Mouse (Mus musculus) myocyte (in vitro differentiated cells): ENCODE measurements around the gene Mif. TPM values are rescaled to one million over a fixed set of nuclear protein-coding genes. Genes with fewer than 3 reads are reported as not detected.
A peak's percentile ranks its signal among the peaks of the same experiment; 100 is the strongest.

ENCODE experiments used
- H3K27me3 ChIP-seq: one replicate; pipeline ENCODE4 v1.6.1; 2011; ENCODE audit not compliant: control insufficient read depth, insufficient read depth, insufficient read length
- H3K36me3 ChIP-seq: one replicate; pipeline ENCODE4 v1.6.1; 2011; ENCODE audit not compliant: control insufficient read depth, insufficient read depth
- H3K4me2 ChIP-seq: one replicate; pipeline ENCODE4 v1.6.1; 2011; ENCODE audit warnings: low read depth, control low read depth
- H3K4me3 ChIP-seq: one replicate; pipeline ENCODE4 v1.5.1; 2011; ENCODE audit warnings: mild to moderate bottlenecking, control low read depth, moderate library complexity
- H3K79me2 ChIP-seq: one replicate; pipeline ENCODE4 v1.6.1; 2011; ENCODE audit not compliant: control insufficient read depth, insufficient read depth
- H3ac ChIP-seq: one replicate; pipeline ENCODE4 v1.6.1; 2011; ENCODE audit not compliant: control insufficient read depth, insufficient read length
- CEBPB ChIP-seq: IDR thresholded peaks from 2 replicates; pipeline ENCODE4 v1.6.1; 2011; ENCODE audit warnings: mild to moderate bottlenecking, moderate library complexity; ENCODE audit not compliant: poor library complexity, insufficient read depth, severe bottlenecking
- E2F4 ChIP-seq: IDR thresholded peaks from one replicate; pipeline ENCODE4 v1.6.1; 2011; ENCODE audit warnings: mild to moderate bottlenecking, control low read depth, moderate library complexity; ENCODE audit not compliant: insufficient read depth
- MAX ChIP-seq: IDR thresholded peaks from one replicate; pipeline ENCODE4 v1.6.1; 2011; ENCODE audit warnings: low read depth, mild to moderate bottlenecking, control low read depth
- MYOD1 ChIP-seq, 3 experiments: IDR thresholded peaks; one replicate each; pipeline ENCODE4 v1.6.1; 2011; ENCODE audit warnings: control low read depth in 2 of 3, low read depth in 2 of 3, mild to moderate bottlenecking in 2 of 3, moderate library complexity in 1 of 3; ENCODE audit not compliant: insufficient read length in 2 of 3, control insufficient read depth in 1 of 3
- MYOG ChIP-seq, 3 experiments: IDR thresholded peaks; one replicate each; pipeline ENCODE4 v1.6.1; 2011; ENCODE audit warnings: control low read depth in 2 of 3, low read depth in 2 of 3, mild to moderate bottlenecking in 2 of 3; ENCODE audit not compliant: insufficient read length in 2 of 3, control insufficient read depth in 1 of 3, insufficient read depth in 1 of 3
- POLR2A ChIP-seq: IDR thresholded peaks from one replicate; pipeline ENCODE4 v1.6.1; 2011; ENCODE audit warnings: low read depth, mild to moderate bottlenecking, control low read depth, moderate library complexity; ENCODE audit not compliant: insufficient read length
- POLR2AphosphoS2 ChIP-seq: IDR thresholded peaks from one replicate; pipeline ENCODE4 v1.6.1; 2011; ENCODE audit warnings: low read depth, control low read depth; ENCODE audit not compliant: insufficient read length
- REST ChIP-seq: IDR thresholded peaks from one replicate; pipeline ENCODE4 v1.6.1; 2011; ENCODE audit warnings: mild to moderate bottlenecking, control low read depth, moderate library complexity; ENCODE audit not compliant: insufficient read depth, insufficient read length
- SRF ChIP-seq: IDR thresholded peaks from one replicate; pipeline ENCODE4 v1.6.1; 2011; ENCODE audit warnings: low read depth; ENCODE audit not compliant: control insufficient read depth, insufficient read length
- TCF12 ChIP-seq: IDR thresholded peaks from one replicate; pipeline ENCODE4 v1.6.1; 2011; ENCODE audit warnings: mild to moderate bottlenecking, control low read depth; ENCODE audit not compliant: poor library complexity, insufficient read depth, severe bottlenecking
- TCF3 ChIP-seq: IDR thresholded peaks from one replicate; pipeline ENCODE4 v1.6.1; 2011; ENCODE audit warnings: low read depth, control low read depth; ENCODE audit not compliant: insufficient read length
- USF1 ChIP-seq: IDR thresholded peaks from one replicate; pipeline ENCODE4 v1.6.1; 2011; ENCODE audit warnings: low read depth, mild to moderate bottlenecking, control low read depth, moderate library complexity
- polyA plus RNA-seq: library from polyadenylated mRNA; unstranded; fragments of >200 nt; fragmentation: generic; extraction: Trizol; gene quantifications from one replicate; pipeline ENCODE4 v1.2.1, GENCODE M21; 2012; ENCODE audit warnings: missing spikeins

Mif gene
- polyA plus RNA-seq, 1 experiment = 3,517 TPM

- Histone ChIP-seq H3K36me3 (no peaks in the 10 kb centered on the region), H3ac (no peak overlapping the region), H3K79me2 (no peaks in the 10 kb centered on the region), H3K4me2 (peak overlapping the region; percentile 70), H3K4me3 (no peak overlapping the region), H3K27me3 (no peaks in the 10 kb centered on the region)
- no peak for TF ChIP-seq TCF12
- no peak for TF ChIP-seq MAX
- no peak for TF ChIP-seq USF1
- TF ChIP-seq MYOD1 (IDR thresholded peaks at IDR 0.05; ENCODE audit: control insufficient read depth in 1 of 3, insufficient read length in 2 of 3, low read depth in 2 of 3) = no peak
- no peak for TF ChIP-seq POLR2AphosphoS2
Observed at GRCm38 (mm10) chr10:75873543-75874170, 13.6 kb upstream of the Mif start.

GRCm38 (mm10) chr10:75872915-75873542 lies 13.0 kb upstream of the Mif start:
- Histone ChIP-seq H3K27me3 (no peaks in the 10 kb centered on the region), H3K4me3 (peak overlapping the region; percentile 16), H3K4me2 (peak overlapping the region; percentile 70), H3K36me3 (no peaks in the 10 kb centered on the region), H3K79me2 (no peaks in the 10 kb centered on the region), H3ac (no peak overlapping the region)
- TF ChIP-seq MYOD1 (IDR thresholded peaks at IDR 0.05; ENCODE audit: control insufficient read depth in 1 of 3, insufficient read length in 2 of 3, low read depth in 2 of 3) (peak in 1 of 3 experiments; percentile 29), USF1 (no peak)

- Histone ChIP-seq H3K4me3 (peak overlapping the region; percentile 16), H3K4me2 (peak overlapping the region; percentile 70), H3ac (no peak overlapping the region), H3K27me3 (no peaks in the 10 kb centered on the region), H3K36me3 (no peaks in the 10 kb centered on the region), H3K79me2 (no peaks in the 10 kb centered on the region)
- TF ChIP-seq MYOG (IDR thresholded peaks at IDR 0.05; ENCODE audit: control insufficient read depth in 1 of 3, insufficient read depth in 1 of 3, insufficient read length in 2 of 3, low read depth in 2 of 3) = peak in 2 of 3 experiments; percentile 18 to 68
- no peak for TF ChIP-seq TCF3
- TF ChIP-seq POLR2A = peak; percentile 75
- TF ChIP-seq USF1 = no peak
- no peak for TF ChIP-seq MAX
- no peak for TF ChIP-seq CEBPB
- TF ChIP-seq MYOD1 (IDR thresholded peaks at IDR 0.05; ENCODE audit: control insufficient read depth in 1 of 3, insufficient read length in 2 of 3, low read depth in 2 of 3) = peak in 2 of 3 experiments; percentile 28 to 64
- TF ChIP-seq TCF12 = no peak
- peak; percentile 52 for TF ChIP-seq POLR2AphosphoS2
- no peak for TF ChIP-seq REST
- TF ChIP-seq E2F4 = no peak
- TF ChIP-seq SRF = no peak
Observed at GRCm38 (mm10) chr10:75872025-75872914, 12.2 kb upstream of the Mif start.

- Histone ChIP-seq H3K4me2 (no peak overlapping the region), H3ac (no peak overlapping the region), H3K79me2 (peaks cover 14% of the 10 kb centered on the region), H3K4me3 (no peak overlapping the region), H3K36me3 (peaks cover 10% of the 10 kb centered on the region), H3K27me3 (no peaks in the 10 kb centered on the region)
- TF ChIP-seq MYOG (IDR thresholded peaks at IDR 0.05; ENCODE audit: control insufficient read depth in 1 of 3, insufficient read depth in 1 of 3, insufficient read length in 2 of 3, low read depth in 2 of 3) = no peak
- no peak for TF ChIP-seq POLR2AphosphoS2
- TF ChIP-seq MAX = no peak
- no peak for TF ChIP-seq POLR2A
- TF ChIP-seq REST = no peak
- TF ChIP-seq TCF12 = no peak
- TF ChIP-seq USF1 = no peak
- TF ChIP-seq TCF3 = no peak
- TF ChIP-seq SRF = no peak
- TF ChIP-seq CEBPB = no peak
- no peak for TF ChIP-seq E2F4
- TF ChIP-seq MYOD1 (IDR thresholded peaks at IDR 0.05; ENCODE audit: control insufficient read depth in 1 of 3, insufficient read length in 2 of 3, low read depth in 2 of 3) = no peak
Observed at GRCm38 (mm10) chr10:75861587-75861986, 1.5 kb upstream of the Mif start.

- Histone ChIP-seq H3K27me3 (no peaks in the 10 kb centered on the region), H3K79me2 (peaks cover 14% of the 10 kb centered on the region), H3K4me3 (peak overlapping the region; percentile 86), H3ac (no peak overlapping the region), H3K36me3 (peaks cover 10% of the 10 kb centered on the region), H3K4me2 (peak overlapping the region; percentile 94)
- TF ChIP-seq TCF3 (no peak), REST (no peak), MYOG (IDR thresholded peaks at IDR 0.05; ENCODE audit: control insufficient read depth in 1 of 3, insufficient read depth in 1 of 3, insufficient read length in 2 of 3, low read depth in 2 of 3) (no peak), TCF12 (no peak), POLR2AphosphoS2 (no peak), MAX (no peak), CEBPB (no peak), USF1 (no peak), SRF (no peak), POLR2A (no peak), MYOD1 (IDR thresholded peaks at IDR 0.05; ENCODE audit: control insufficient read depth in 1 of 3, insufficient read length in 2 of 3, low read depth in 2 of 3) (no peak), E2F4 (no peak)
Observed at GRCm38 (mm10) chr10:75860746-75861145, 706 bp upstream of the Mif start.
